Mouse (Mus musculus) erythroblast, embryonic 14.5 days (primary cell): ENCODE measurements at regions not wholly inside any gene's neighbourhood (a gene's known extent, or its start where the extent isn't known, plus 50 kb on each side); places are given as distances from the start of the nearest gene placed in this dataset.

Source experiments
- GATA1 ChIP-seq: IDR thresholded peaks from 2 replicates; pipeline ENCODE4 v1.6.1; 2012; ENCODE audit warnings: low read length, inconsistent platforms, mixed read lengths
- TAL1 ChIP-seq: IDR thresholded peaks from 3 replicates; pipeline ENCODE4 v1.6.1; 2012; ENCODE audit warnings: low read length, inconsistent platforms, mixed read lengths

- TF ChIP-seq GATA1 (no peak), TAL1 (no peak)
Measured at GRCm38 (mm10) chr14:102866511-102866910, 115.9 kb downstream of the Kctd12 start.
